Mouse (Mus musculus): Measurements from ENCODE around the gene Stk38. TPM values are rescaled to one million over a fixed set of nuclear protein-coding genes. Genes with fewer than 3 reads are reported as not detected.
"Not testable (repeated sequence)": the region's sequence is repeated elsewhere in the genome, so short reads cannot be mapped to it uniquely, and the experiment has no call there.

The Stk38 gene
- polyA plus RNA-seq, 1 experiment from 2014 or later, result 119 TPM

DNA sequence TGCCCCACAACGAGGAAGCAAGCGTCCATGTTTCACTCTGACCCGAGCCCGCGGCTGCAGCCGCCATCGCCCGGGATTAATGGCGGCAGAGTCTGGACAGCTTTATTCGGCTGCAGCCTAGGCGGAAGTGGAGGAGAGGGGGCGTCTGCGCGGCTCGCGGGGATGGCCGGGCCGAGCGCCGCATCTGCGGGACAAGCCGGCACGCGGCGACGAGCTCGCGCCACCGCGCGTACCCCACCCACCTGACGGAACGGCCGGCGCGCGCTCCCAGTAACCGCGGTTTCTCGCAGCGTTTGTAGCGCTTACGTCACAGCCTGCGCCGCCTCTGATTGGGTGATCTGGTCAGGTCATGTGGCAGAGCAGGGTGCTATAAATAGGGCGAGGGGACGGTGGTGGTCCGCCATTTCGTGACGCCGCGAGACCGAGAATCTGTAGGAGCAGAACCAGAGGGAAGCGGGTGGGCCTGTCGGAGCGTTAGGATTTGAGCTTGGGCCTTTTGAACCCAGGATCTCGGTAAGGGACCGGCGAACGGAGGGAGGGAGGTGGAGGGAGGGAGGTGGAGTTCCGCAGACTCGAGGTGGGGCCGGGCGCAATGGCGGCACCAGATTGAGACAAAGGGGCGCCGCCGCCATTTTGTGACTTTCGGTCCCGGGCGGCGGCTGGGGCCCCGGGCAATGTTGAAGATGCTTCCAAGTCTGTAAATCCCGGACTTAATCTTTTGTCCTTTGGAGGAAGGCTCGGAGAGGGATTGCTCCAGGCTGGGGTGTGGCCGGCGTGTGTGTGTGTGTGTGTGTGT, 24.7 kb upstream of the Stk38 start, which contains the start of gene Srsf3:
Gene Srsf3, plus strand, starts transcription at position 355 of the 796 bp plus-strand sequence.
- peak; percentile 99 for ATAC-seq (replicated peaks)
- under 1% methylated on average over 77 of the region's 77 CpGs for WGBS

GRCm38 (mm10) chr17:29031771-29032273, 24.0 kb upstream of the Stk38 start:
- H3K9ac ChIP-seq (replicated peaks), result peak overlapping the region; percentile 77
- peak overlapping the region; percentile 97 for H3K27ac ChIP-seq (replicated peaks)
- H3K4me3 ChIP-seq, result peak overlapping the region; percentile 66
- H3K9me3 ChIP-seq, result no peaks in the 10 kb centered on the region
- ATAC-seq (replicated peaks), result peak; percentile 28; the same call in 1 of the 2 replicates
- peak overlapping the region; percentile 53 for H3K4me2 ChIP-seq (replicated peaks)
- no peaks in the 10 kb centered on the region for H3K27me3 ChIP-seq
- WGBS, result under 1% methylated on average over 26 of the region's 26 CpGs
- H3K4me1 ChIP-seq, result peaks cover 31% of the 10 kb centered on the region
- peaks cover 6% of the 10 kb centered on the region for H3K36me3 ChIP-seq

More for the DNA sequence above, 24.7 kb upstream of the Stk38 start, which contains the start of gene Srsf3:
- H3K4me1 ChIP-seq, result peaks cover 38% of the 10 kb centered on the region
- H3K4me3 ChIP-seq, result peak within 1 kb of the TSS; percentile 66
- peaks cover 12% of the 10 kb centered on the region for H3K36me3 ChIP-seq
- peak within 1 kb of the TSS; percentile 91 for H3K9ac ChIP-seq (replicated peaks)
- peak within 1 kb of the TSS; percentile 73 for H3K4me2 ChIP-seq (replicated peaks)
- H3K9me3 ChIP-seq, result no peaks in the 10 kb centered on the region
- H3K27me3 ChIP-seq, result no peaks in the 10 kb centered on the region
- H3K27ac ChIP-seq (replicated peaks), result peak within 1 kb of the TSS; percentile 97

DNA sequence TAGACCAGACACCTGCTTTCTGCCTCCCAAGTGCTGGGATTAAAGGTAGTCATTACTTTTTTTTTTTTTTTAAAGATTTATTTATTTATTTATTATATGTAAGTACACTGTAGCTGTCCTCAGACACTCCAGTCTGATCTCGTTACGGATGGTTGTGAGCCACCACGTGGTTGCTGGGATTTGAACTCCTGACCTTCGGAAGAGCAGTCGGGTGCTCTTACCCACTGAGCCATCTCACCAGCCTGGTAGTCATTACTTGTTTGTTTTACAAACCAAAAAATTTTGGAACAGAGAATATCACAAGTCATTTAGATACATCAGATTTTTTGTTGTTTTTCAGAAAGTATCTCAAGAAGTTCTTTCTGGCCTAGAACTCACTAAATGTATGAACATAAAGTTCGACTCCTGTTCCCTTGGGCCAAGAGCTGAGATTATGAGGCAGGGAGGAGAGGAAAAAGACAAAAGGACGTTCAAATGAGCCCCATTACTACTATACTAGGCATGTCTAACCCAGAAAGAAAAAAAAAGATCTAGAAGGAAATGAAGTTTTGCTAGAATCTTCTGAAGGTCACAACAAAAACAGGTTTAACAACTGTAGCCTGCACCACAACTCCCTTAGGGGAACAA, 23.4 kb upstream of the Stk38 start:
- WGBS, result 59% methylated on average over 7 of the region's 7 CpGs
- not testable (repeated sequence) for ATAC-seq (replicated peaks); H3K27me3 ChIP-seq; H3K36me3 ChIP-seq; H3K9me3 ChIP-seq
- peak overlapping the region; percentile 77; the same call in 1 of the 2 replicates for H3K9ac ChIP-seq (replicated peaks)
- H3K4me2 ChIP-seq (replicated peaks), result peak overlapping the region; percentile 53
- peak overlapping the region; percentile 66 for H3K4me3 ChIP-seq
- H3K4me1 ChIP-seq, result peaks cover 25% of the 10 kb centered on the region
- peak overlapping the region; percentile 97 for H3K27ac ChIP-seq (replicated peaks)

GRCm38 (mm10) chr17:29030321-29031034, 22.7 kb upstream of the Stk38 start:
- Histone ChIP-seq H3K4me3 (no peak overlapping the region), H3K27ac (replicated peaks) (no peak overlapping the region), H3K9me3 (no peaks in the 10 kb centered on the region), H3K27me3 (no peaks in the 10 kb centered on the region), H3K9ac (replicated peaks) (no peak overlapping the region), H3K4me1 (peaks cover 20% of the 10 kb centered on the region), H3K36me3 (no peaks in the 10 kb centered on the region), H3K4me2 (replicated peaks) (no peak overlapping the region)
- no peak for ATAC-seq (replicated peaks)
- 95% methylated on average over 6 of the region's 6 CpGs for WGBS

- Histone ChIP-seq H3K27ac (replicated peaks) (no peak overlapping the region), H3K27me3 (no peaks in the 10 kb centered on the region), H3K4me3 (no peak overlapping the region), H3K36me3 (no peaks in the 10 kb centered on the region), H3K4me2 (replicated peaks) (no peak overlapping the region), H3K9ac (replicated peaks) (no peak overlapping the region), H3K9me3 (no peaks in the 10 kb centered on the region), H3K4me1 (peaks cover 12% of the 10 kb centered on the region)
- 46% methylated on average over 5 of the region's 5 CpGs for WGBS
- no peak for ATAC-seq (replicated peaks)
Measured at GRCm38 (mm10) chr17:29026652-29027356, 19.0 kb upstream of the Stk38 start.

DNA sequence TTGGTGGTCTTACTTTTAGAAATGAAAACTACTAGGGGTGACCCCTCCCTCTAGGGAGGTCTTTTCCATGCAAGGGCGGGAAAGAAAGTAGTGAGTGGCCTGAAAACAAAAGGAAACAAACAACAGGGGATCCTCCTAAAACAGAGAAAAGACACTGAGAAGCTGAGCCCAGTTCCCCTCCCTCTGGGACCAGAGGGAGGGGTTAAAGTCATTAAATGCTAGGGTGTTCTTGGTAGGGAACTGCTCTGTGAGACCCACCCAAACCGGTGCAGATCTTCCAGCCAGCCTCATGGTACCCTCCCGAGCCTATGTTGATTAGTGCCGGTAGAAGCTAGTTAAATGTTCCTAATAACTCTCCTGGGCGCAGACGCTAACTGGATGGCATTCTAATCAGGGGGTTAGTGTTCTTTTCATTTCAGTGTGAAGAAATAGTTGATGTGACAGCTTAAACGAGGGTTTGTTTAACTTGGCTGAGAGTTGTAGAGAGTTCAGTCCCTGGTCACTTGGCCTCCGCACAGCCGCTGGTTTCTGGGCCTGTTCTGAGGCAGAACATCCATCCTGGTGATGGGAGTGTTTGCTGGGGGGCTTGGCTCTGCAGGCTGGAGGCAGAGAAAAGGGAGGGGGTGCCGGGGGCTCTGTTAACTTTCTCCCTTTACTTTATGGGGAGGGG, 17.2 kb upstream of the Stk38 start:
- no peak overlapping the region for H3K9ac ChIP-seq (replicated peaks)
- H3K4me2 ChIP-seq (replicated peaks), result no peak overlapping the region
- no peaks in the 10 kb centered on the region for H3K9me3 ChIP-seq
- H3K4me3 ChIP-seq, result no peak overlapping the region
- 0 out of 2 replicates have a peak, but pooled peaks cover 5% of the 10 kb centered on the region for H3K4me1 ChIP-seq
- no peaks in the 10 kb centered on the region for H3K27me3 ChIP-seq
- ATAC-seq (replicated peaks), result no peak
- H3K27ac ChIP-seq (replicated peaks), result no peak overlapping the region
- 15% methylated on average over 10 of the region's 10 CpGs for WGBS
- no peaks in the 10 kb centered on the region for H3K36me3 ChIP-seq

DNA sequence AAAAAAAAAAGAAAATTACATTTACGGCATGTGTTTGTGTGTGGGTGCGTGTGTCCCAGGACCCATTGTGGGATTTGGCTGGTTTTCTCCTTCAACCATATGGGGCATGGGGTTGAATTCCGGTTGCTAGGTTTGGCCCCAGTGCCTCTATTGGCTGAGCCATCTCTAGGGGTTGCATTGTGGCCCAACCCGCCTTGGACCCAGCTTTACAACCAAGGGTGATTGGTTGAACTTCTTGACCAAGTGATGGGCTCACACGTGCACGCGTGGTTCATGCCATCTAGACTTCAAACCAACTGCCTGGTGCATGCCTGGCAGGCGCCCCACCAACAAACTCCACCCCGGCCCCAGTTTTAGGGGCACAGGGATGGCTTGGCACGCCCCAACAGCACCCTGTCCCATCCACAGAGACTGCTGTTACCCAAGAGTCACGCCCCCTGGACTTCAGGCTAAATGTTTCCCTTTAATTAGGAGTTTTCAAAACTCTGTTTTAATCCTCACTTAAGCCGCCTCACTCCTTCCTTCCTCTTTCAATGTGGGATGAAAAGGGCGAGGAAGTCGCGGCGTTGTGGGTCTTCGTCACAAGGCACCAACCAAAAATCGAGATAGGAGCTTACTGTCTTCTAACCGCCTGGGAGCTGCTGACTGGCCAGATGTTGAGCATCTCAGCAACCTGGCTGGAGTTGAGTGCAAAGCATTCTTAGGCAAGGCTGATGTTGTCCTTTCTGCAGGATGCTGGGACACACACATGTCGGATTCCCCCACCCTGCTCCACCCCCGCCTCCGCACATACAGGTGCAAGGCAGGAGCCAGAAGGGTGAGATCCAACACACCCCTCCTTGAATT, 16.5 kb upstream of the Stk38 start:
- H3K9me3 ChIP-seq, result no peaks in the 10 kb centered on the region
- no peak overlapping the region for H3K4me3 ChIP-seq
- ATAC-seq (replicated peaks), result no peak
- no peak overlapping the region for H3K9ac ChIP-seq (replicated peaks)
- no peak overlapping the region for H3K4me2 ChIP-seq (replicated peaks)
- H3K27ac ChIP-seq (replicated peaks), result no peak overlapping the region
- H3K36me3 ChIP-seq, result no peaks in the 10 kb centered on the region
- 0 out of 2 replicates have a peak, but pooled peaks cover 5% of the 10 kb centered on the region for H3K4me1 ChIP-seq
- WGBS, result 39% methylated on average over 22 of the region's 22 CpGs
- H3K27me3 ChIP-seq, result no peaks in the 10 kb centered on the region

DNA sequence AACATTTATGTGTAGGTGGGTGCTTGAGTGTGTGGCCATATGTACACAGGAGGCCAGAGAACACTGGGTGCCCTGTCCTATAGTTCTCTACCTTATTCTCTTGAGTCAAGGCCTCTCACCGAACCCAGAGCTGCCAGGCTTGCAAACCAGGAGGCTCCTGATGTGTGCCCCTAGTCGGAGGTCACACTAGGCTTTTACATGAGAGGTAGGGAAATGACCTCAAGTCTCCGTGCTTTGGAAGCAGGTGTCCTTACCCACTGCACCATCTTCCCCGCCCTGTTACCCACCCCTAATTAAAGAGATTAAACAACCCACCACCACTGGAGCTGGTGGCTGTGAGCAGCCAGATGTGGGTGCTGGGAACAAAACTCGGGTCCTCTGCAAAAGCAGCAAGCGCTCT, 15.6 kb upstream of the Stk38 start:
- Histone ChIP-seq H3K36me3 (no peaks in the 10 kb centered on the region), H3K9me3 (no peaks in the 10 kb centered on the region), H3K4me2 (replicated peaks) (no peak overlapping the region), H3K27me3 (no peaks in the 10 kb centered on the region), H3K9ac (replicated peaks) (no peak overlapping the region), H3K4me3 (no peak overlapping the region), H3K27ac (replicated peaks) (no peak overlapping the region), H3K4me1 (0 out of 2 replicates have a peak, but pooled peaks cover 5% of the 10 kb centered on the region)
- no peak for ATAC-seq (replicated peaks)
- 85% methylated on average over 6 of the region's 6 CpGs for whole genome bisulfite sequencing

GRCm38 (mm10) chr17:29022230-29022819, 14.5 kb upstream of the Stk38 start:
- Histone ChIP-seq H3K4me2 (replicated peaks) (no peak overlapping the region), H3K9me3 (no peaks in the 10 kb centered on the region), H3K27me3 (no peaks in the 10 kb centered on the region), H3K36me3 (no peaks in the 10 kb centered on the region), H3K27ac (replicated peaks) (no peak overlapping the region), H3K9ac (replicated peaks) (no peak overlapping the region), H3K4me1 (0 out of 2 replicates have a peak, but pooled peaks cover 5% of the 10 kb centered on the region), H3K4me3 (no peak overlapping the region)
- 25% methylated on average over 15 of the region's 15 CpGs for whole genome bisulfite sequencing
- ATAC-seq (replicated peaks), result 0 out of 2 replicates have a peak, but pooled peaks have one; percentile 32

DNA sequence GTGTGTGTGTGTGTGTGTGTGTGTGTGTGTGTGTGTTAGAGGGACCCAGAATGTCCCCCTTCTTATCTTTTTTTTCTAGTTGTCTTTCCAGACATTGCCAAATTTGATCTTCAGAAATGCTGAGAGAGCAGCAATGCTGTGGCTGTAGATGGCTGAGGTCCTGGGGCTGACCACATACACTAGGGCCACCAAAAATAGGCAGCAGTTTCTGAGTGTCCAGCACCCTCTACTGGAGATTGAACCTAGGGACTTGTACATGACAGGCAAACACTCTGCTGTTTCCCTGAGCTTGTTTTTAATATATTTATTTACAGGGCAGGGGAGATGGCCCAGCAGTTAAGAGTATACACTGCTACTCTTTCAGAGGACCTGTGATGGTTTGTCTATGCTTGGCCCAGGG, 12.6 kb upstream of the Stk38 start:
- no peak overlapping the region for H3K9ac ChIP-seq (replicated peaks)
- 0 out of 2 replicates have a peak, but pooled peaks cover 5% of the 10 kb centered on the region for H3K4me1 ChIP-seq
- H3K27ac ChIP-seq (replicated peaks), result no peak overlapping the region
- no peak for ATAC-seq (replicated peaks)
- H3K9me3 ChIP-seq, result no peaks in the 10 kb centered on the region
- no peaks in the 10 kb centered on the region for H3K27me3 ChIP-seq
- no peaks in the 10 kb centered on the region for H3K36me3 ChIP-seq
- no peak overlapping the region for H3K4me3 ChIP-seq
- H3K4me2 ChIP-seq (replicated peaks), result no peak overlapping the region
